Mouse (Mus musculus) megakaryocyte progenitor cell, adult 5-6 weeks (primary cell): ENCODE measurements around the gene Tmem136. TPM values are rescaled to one million over a fixed set of nuclear protein-coding genes. Genes with fewer than 3 reads are reported as not detected.
A peak's percentile ranks its signal among the peaks of the same experiment; 100 is the strongest.

Source experiments
- ATAC-seq: replicated peaks from 2 replicates; pipeline ENCODE4 v1.8.0; 2016; ENCODE audit warnings: mild to moderate bottlenecking, moderate TSS enrichment, inconsistent platforms; ENCODE audit not compliant: poor library complexity
- total RNA-seq, 2 experiments: library from RNA; stranded (forward) in 1 of 2; stranded (reverse) in 1 of 2; fragments of 157-497, 149-512 nt in 1 of 2; fragments of 200-1000 nt in 1 of 2; gene quantifications; 2 replicates each; pipeline versions ENCODE4 v1.2.3 to v1.2.4; 2015 to 2017

Tmem136 gene
- total RNA-seq, 2 experiments from 2014 or later = not detected

DNA sequence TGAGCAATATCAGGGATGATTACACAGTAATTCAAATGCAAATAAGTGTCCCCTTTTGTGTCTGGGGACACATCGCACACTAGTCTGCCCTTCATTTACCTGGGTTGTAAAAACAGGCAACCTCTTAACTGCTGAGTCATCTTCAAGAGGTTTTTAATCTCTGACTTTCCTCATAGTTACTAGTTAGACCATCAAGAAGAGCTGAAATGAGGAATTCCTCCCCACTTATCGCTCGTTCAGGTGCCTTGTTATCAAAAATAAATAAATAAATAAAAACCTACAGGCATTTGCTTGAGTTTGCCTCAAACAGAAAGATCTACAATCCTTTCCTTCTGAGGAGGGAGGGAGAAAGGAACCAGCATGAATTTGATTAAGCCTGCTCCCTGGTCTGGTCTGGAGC, 7.6 kb downstream of the Tmem136 start:
- ATAC-seq = no peak

DNA sequence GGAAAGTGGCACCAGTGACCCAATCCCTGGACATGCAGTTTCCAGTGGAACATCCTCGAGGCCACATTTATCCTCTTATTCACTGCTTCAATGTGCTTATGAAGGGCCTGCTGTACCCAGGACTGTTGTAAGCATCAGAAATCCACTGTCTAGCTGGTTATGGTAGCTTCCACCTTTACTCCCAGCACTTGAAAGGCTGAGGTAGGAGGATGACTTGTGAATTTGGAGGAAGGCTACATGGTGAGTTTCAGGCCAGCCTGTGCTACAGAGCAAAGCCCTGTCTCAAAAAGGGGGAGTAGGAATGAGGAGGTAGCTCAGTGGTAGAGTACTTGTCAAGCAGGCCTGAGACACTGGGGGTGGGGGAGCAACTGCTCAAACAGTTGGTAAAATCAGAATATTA, 8.3 kb downstream of the Tmem136 start:
- no peak for ATAC-seq

DNA sequence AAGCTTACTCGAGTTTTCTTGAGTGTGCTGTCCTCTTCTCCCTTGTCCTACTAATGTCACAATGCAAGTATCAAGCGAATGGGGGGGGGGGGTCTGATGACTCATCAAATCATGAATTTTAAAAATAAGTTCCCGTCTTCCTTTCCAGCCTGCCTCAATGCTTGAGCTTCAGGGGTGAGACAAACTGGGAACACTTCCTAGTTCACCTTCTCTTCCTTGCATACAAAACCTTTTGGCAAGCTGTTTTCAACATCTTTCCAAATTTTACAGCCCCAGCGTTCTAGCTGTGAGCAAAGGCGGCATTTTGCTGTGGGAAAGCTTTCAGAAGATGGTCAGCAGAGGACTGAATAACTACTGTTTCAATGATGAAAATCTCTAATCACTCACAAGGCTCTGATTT, 8.8 kb downstream of the Tmem136 start:
- no peak for ATAC-seq

DNA sequence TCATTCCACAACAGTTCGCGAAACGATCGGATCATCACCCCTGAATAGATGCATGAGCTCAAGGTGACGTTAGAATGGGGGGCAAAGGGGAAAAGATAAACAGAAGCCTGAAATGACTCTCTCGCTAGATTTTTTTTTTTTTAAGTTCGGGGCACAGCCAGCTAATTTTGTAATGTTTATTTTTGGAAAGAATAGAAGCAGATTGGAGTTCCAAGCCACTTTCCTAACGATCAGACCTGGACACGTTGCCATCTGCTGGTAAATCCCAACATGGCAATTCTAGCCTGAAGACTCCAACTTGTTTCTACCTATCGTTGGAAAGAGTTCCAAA, 9.2 kb downstream of the Tmem136 start, which contains the start of gene Arhgef12:
TSS of gene Arhgef12 (minus strand) at position 53 of the 331 bp plus-strand sequence.
- no peak for ATAC-seq

DNA sequence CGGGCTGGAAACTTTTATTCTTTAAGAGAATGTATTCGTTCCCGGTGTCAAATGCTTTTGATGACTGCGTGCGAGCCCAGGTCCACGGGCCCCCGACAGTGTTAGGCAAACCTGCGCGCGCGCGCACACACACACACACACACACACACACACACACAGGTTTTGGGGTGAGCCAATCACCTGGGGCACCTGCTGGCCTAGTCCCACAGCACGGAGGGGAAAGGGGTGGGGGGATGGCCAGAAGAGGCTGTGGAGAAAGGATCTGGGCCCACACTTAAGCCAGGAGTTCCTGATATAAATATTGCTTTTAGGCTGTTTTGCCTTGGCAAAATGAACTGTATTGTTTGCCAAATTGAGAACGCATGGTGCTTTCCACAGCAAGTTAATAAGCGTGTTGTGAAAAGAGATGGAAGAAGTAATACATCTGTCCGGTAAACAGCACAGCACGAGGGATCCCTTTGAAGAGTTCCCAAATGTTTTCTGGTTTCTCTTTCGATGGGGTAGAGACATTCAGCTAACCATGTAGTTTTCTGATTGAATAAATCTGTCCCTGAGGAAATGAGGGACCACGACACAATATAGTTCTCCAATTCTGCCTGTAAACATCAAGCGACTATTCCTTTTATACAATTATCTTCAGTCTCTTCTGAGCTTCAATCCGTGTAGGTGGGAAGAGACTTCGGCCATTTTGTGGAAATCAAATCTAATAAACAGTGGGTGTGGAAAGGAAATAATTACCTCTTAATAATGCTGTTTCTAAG, 9.8 kb downstream of the Tmem136 start:
- ATAC-seq = no peak

DNA sequence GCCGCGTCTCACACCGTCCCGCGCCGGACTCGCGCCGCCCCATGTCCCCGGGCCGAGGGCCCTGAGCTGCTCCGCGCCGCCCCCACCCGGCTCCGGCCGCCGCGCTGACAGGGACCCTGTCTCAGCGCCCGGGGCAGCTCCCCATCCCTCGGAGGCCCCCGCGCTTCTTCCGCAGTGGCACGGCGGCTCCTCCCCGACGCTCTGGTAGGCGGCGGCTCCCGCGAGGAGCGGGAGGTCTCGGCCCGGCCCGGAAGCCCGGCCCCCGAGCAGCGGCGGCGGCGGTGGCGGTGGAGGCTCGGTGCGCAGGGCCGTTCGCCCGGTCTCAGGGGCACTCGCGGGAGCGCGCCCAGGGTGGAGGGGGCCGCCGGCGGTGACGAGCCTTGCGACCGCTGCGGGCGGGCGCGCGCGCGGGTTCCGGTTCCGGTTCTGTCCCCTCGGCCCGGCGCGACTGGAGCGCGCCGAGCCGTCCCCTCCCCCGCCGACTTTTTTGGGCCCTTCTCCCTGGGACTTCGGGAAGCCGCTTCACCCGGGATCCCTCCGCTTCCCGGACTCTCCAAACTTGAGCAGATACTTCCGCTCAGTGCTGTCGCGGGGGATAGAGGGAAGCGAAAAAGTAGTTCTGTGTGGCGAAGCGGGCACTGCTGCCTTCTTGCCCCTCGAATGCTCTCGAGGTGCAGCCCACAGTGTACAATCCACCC, 10.6 kb downstream of the Tmem136 start:
- ATAC-seq = peak; percentile 32

DNA sequence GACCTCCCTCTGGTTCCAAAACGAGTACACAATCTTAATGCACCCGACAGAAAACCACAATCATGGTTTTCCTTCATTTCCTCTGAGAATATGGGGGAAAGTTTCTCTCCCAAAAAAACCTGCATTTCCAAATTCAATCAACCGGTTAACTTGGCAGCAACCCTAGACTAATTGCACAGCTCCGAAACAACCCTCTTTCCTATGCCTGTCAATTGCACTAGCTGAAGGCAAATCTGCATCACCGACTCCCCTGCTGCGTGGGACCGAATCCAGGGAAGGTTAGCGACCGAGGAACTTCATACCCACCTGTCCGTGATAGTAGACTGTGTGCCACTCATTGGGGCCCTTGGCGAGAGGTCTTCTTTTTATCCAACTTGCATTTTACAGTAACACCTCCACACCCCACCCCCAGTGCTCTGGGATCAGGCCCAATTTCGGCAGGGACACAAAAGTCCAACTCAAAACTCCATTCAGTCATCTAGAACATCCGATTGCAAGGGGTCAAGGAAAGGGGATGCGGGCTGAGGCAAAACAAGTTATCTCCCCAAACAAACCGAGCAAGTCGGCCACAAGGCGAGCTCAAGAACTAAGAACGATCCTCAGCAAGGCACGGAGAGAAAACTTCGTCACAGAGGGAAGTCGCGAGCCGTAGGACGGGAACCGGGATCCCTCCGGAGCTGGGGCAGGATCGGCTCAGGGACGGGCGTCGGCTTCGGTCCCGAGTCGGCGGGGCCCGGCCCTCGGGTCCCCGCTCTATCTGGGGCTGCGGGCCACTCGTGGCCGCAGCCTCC, 11.3 kb downstream of the Tmem136 start:
- no peak; the same call in 1 of the 2 replicates for ATAC-seq

DNA sequence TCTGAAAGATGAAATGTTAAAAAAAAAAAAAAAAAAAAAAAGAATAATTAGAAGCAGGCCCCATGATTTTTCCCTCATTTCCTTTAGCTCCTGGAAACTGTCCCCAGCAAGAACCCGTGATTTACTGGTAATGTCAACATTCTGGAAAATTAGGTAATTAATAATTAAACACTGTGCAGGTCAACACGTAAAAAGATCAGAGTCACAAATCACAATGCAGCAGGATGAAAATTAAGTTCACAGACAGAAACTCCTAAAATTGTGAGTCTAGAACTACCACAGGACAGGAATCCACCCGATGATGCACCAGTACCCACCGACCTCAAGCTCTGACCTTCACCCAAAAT, 11.9 kb downstream of the Tmem136 start:
- no peak for ATAC-seq

DNA sequence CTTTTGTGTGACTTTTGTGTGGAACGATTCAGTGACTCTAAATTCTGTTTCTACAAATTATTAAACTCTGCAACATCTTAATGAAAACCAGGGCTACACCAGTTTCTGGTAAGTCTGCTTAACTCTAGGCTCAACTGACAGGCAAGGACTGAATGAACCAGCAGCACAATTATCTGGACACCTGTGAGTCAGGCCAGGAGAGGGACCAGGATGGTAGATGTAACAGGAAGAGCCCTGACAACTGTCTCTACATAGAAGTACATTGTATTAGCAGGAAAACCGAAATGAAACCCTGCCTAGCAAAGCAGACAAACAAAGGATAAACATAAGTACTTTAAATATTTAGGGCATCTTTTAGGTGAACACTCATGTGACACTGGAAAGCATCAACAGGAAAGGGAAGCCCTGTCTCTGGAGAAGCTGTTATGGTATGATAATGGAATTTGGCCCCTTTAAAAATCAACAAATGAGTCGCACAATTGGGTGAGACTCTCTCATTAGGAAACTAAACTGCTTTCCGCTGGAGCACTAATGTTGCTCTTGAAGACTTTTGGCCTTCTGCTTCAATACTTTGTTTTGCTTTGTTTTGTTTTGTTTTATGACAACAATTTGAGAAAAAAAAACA, 12.6 kb downstream of the Tmem136 start:
- ATAC-seq = no peak

DNA sequence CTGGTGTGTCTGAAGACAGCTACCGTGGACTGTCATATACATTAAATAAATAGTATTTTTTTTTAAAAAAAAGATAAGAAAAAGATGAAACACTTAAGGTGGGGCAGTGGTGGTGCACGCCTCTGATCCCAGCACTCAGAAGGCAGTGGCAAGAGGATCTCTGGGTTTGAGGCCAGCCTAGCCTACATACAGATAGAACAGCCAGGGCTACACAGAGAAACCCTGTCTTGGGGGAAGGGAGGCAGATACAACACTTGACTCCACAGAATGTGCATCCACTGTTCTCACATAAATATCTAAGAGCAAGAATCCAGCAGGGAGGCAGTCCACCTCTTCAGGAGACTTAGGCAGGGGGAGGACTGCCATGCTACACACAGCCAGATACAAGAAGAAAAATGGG, 13.4 kb downstream of the Tmem136 start:
- no peak for ATAC-seq

DNA sequence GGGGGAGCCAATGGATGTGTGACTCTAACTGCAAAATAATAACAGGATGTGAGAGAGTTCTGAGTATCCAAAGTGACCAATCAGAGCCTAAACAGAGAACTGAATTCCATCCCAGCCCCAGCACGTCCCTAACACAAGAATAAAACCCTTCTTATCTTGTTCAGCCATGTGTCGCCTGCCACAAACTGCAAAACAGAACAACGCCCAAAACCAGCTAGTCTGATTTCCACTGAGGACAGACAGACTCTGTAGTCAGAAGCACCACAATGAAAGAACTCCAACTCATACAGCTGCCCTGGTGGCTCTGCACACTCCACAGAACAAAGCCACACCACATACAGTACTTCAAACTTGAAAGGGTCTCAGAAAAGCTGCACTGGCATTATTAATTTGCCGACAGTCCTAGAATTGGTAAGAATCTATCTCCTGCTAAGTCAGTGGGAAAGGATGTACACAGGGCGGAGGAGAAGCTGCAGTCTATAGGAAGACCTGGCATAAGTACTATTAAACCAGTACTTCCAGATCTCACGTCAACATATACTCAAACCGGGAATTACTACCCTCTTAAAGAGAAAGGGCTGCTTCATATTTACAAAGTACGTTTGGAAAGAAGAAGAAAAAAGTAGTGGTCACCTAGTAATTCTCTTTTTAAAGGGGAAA, 14.3 kb downstream of the Tmem136 start:
- peak; percentile 87 for ATAC-seq

DNA sequence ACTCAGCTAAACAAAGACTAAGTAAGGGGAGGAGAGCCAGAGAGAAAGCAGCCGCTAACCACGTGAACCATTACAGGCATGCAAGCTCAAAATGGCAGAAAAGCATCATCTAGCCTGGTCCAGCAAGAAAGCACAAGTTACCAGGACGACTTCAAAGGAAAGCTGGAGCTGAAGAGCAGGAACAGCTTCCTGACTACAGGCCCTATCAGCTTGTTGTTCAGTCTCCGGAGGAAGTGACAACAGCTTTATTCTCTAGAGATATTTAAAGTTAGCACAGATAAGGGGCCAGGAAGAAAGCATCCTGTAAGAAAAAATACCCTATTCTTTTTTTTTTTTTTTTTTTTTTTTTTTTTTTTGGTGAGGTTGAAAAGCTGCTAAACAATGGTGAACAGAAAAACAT, 17.4 kb downstream of the Tmem136 start:
- ATAC-seq = no peak

DNA sequence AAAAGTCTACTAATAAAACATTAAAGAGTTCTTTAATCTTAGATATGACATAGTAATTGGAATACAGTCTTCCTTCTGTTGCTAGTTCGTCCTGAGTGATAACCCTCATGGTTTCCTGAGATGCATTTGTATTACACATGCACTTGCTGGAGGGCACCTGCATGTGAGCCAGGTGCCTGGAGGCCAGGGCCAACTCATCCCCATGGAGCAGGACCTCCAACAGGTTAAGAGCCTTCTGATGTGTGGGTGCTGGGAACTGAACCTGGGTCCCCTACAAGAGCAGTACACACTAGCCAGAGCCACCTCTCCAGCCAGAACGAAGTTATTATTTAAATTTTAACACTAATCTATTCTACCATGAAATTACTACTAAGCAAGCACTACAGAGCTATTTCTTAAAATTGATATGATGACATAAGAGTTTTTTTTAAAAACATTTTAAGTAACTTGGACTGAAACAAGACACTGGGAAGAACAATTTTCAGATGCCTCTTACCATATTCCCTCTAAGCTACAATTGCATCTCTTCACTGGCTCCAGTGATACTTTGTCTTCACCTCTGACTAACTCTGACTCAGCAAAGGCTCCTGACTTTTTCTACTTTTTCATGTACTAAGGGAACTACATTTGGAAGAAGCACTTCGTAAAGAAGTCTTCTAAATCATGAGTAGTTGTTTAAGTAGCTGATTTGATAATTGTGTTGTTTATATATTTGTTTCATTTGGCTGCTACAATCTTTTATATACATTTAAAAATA, 18.4 kb downstream of the Tmem136 start:
- no peak for ATAC-seq

DNA sequence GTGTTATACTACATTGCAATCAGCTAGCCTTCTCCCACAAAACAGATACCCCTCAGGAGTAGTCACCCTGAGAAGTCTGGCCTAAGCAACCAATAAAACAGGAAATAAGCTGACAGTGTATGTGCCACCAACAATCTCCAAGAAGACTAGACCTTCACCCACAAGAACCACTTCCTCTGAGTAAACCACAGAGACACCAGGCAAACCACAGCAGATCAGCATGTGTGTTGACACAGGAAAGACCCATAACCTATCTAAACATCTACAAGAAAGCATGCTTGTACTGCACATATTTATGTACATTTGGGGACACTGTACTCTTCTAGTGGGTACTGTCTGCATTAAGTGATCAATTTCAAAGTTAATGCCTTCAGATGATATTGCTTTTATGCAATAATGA, 20.0 kb downstream of the Tmem136 start:
- peak; percentile 95 for ATAC-seq

DNA sequence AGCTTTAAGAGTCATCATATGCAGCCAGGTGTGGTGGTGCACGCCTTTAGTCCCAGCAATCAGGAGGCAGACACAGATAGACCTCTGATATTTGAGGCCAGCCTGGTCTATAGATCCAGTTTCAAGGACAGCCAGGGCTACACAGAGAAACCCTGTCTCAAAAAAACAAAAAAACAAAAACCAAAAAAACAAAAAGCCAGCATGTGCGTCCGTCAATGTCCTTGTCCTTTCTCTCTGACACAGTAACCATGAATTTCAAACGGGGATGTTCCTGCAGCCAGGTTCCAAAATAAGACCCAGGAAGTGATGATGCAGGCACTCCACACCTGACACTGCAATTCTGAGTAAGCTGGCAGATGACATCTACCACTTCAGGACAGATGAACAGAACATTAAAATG, 21.5 kb downstream of the Tmem136 start:
- no peak for ATAC-seq

DNA sequence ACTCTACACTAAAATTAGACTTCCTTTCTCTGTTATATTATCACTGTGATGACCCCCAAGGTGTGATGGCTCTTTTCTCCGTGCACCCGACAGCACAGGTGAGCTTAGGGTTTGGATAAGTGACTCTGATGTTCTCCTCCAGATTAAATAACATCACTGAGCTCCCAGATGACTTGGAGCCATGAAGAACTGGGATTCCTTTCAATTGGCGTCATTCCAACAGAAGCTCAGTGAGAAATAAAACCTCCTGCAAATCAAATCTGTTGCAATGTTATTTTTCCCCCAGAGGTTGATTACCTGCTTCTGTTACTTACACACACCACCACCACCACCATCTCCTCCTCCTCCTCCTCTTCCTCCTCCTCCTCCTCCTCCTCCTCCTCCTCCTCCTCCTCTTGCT, 22.6 kb downstream of the Tmem136 start:
- no peak for ATAC-seq

DNA sequence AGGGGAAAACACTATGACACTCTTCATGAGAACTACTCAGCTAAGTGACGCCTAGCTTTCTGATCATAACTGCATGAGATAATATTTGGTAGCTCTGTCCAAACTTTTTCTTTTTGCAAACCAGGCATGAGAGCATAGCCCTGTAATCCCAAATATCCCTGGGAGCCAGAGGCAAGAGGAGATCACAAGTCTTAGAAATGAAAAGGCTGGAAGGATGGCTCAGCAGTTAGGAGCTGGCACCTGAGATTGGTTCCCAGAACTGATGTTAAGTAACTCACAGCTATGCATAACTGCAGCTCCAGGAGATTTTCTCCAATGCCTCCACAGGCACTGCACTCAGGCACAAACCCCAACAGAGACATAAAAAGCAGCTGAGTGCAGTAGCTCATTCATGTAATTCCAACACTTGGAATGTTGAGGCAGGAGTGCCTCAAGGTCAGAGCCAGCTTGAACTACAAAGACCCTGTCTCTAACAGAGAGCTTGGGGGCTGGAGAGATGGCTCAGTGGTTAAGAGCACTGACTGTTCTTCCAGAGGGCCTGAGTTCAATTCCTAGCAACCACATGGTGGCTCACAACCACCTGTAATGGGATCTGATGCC, 30.6 kb downstream of the Tmem136 start:
- ATAC-seq = no peak

DNA sequence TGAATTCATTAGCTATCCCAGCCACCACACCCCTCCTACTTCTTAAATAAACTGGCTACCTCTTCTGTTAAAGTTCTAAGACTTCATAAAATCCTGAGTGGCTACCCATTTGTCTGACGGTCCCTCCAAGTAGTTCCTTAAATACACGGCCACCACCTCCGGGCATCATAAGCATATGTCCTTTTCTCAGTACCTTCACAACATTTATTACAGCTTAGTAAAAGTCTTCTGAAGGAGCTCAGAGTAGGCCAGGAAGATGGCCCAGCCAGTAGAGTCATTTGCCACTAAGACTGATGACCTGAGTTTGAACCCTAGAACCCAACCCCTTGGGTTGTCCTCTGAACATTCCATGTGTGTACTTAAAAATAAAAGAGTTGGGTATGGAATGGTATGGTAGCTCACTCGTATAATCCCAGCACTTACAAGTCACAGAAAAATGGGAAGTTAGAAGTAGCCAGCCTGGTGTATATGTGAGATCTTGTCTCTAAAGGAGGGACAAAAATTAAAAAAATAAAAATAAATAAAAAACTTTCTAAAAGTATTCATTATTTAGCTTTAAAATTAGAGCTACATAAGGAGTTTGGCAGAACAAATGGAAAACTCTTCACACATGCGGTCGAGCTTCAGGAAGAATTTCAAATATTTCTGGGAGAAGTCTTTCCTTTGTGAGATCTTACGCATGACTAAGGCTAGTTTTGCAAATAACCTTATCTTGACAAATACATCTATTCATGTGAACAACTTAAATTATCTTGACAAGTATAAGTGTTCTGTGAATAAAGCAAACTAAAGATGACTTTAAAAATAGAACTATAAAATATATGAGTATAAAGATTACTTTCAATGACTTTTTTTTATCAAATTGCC, 31.6 kb downstream of the Tmem136 start:
- ATAC-seq = no peak
